Mouse (Mus musculus): ENCODE measurements around the gene Chn2.

Gene Chn2

GRCm38 (mm10) chr6:54075419-54075818 is 36.1 kb downstream of the Chn2 start:
- DNase-seq (ENCODE audit: low spot score in 2 of 2), result no peak

DNA sequence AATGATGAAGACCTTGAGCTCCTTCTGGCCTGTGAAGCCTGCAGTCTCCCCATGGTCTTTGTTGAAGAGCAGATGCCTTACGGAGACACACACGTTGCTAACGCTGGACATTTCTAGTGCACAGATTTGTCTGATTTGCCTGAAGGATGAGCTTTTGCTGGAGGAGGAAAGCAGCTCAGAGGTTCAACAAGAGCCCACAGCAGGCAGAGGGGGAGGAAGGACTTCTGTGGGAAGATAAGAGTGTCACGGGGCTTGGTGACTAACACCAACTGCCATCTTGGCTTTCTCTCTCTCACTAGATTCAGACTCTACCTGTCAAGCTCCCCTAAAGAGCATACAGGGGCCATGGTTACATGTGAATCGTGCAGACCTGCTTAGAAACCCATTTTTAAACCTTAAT is 37.3 kb downstream of the Chn2 start:
- no peak for DNase-seq (ENCODE audit: low spot score in 2 of 2)

DNA sequence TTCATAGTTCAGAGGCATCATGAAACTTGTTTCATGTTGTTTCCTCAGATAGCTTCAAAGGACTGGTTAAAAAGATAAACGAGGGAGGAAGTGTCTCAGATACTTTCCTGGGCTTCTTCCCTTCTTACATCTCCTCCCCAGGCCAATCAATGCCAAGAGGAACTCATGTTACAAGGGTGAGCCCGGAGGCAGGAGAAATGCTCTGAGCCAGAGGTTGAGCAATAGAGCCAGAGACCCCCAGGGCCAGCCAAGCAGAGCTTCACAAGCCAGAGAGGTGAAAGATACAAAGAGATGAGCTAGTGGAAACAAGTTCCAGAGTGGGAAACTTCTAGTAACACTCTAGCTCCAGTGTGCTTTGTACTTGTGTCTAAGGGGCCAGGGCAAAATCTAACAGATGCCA is 38.9 kb downstream of the Chn2 start:
- DNase-seq (ENCODE audit: low spot score in 2 of 2), result no peak

GRCm38 (mm10) chr6:54079881-54080280 is 40.5 kb downstream of the Chn2 start:
- no peak for DNase-seq (ENCODE audit: low spot score in 2 of 2)

GRCm38 (mm10) chr6:54080518-54081285 is 41.3 kb downstream of the Chn2 start:
- no peak for DNase-seq (ENCODE audit: low spot score in 2 of 2)

DNA sequence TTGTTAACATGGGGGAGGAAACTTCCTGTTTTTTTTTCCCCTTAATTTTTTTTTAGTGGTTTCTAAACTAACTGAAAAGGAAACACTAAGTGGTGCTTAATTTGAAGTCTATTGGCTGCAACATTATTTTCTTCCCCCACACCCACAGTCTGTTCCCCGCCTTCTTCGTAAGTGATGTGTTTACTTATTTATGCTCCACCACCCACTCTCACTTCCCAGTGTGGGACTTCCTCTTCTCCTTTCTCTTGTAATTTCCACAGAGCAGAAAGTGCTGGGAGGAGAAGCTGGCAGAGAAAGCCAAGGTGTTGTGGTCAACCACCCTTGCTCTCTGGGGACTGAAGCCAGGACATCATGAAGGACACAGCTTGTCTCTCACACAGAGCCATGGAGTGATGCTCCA is 43.2 kb downstream of the Chn2 start:
- no peak for DNase-seq (ENCODE audit: low spot score in 2 of 2)

- no peak for DNase-seq (ENCODE audit: low spot score in 2 of 2)
Measured at GRCm38 (mm10) chr6:54084046-54084445, 44.7 kb downstream of the Chn2 start.

DNA sequence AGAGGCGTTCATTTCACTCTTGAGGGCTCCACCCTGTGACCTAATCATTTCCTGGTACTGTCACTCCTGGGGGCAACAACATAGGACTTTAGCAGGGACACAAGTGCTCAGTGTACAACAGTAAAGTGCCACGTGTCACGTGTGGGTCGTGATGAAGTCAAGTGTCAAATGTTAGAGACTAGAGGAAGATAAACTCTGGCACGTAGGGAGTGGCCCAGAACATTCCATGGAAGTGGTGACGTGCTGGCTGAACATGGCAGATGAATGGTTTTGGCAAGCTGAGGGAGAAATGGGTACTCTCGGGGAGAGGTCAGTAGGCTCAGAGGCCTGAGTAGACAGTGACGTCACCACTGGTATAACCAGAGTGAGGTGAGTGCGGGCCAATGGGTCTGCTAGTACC is 45.7 kb downstream of the Chn2 start:
- DNase-seq (ENCODE audit: low spot score in 2 of 2), result no peak

GRCm38 (mm10) chr6:54088168-54088567 is 48.8 kb downstream of the Chn2 start:
- DNase-seq (ENCODE audit: low spot score in 2 of 2), result no peak

DNA sequence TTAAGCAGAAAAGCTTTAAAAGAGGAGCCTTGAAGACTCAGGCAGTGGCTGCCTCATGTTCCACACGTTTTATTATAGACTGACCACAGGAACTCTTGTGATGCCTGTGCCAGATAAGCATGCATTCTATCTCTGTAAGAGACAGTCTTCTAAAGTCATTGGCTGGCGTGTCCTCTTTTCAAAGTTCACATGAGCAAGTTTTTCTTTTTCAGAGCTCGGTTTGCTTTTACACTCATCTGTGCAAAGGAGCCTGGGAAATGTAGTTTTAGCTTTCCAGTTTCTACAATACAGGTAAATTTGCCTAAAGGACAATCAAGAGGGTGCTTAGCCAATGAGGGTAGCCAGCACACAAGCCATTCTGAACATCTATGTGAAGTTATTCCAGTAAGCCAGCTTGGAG is 51.5 kb downstream of the Chn2 start:
- DNase-seq (ENCODE audit: low spot score in 2 of 2), result no peak

- DNase-seq (ENCODE audit: low spot score in 2 of 2), result no peak
Measured at GRCm38 (mm10) chr6:54092920-54093319, 53.6 kb downstream of the Chn2 start.

DNA sequence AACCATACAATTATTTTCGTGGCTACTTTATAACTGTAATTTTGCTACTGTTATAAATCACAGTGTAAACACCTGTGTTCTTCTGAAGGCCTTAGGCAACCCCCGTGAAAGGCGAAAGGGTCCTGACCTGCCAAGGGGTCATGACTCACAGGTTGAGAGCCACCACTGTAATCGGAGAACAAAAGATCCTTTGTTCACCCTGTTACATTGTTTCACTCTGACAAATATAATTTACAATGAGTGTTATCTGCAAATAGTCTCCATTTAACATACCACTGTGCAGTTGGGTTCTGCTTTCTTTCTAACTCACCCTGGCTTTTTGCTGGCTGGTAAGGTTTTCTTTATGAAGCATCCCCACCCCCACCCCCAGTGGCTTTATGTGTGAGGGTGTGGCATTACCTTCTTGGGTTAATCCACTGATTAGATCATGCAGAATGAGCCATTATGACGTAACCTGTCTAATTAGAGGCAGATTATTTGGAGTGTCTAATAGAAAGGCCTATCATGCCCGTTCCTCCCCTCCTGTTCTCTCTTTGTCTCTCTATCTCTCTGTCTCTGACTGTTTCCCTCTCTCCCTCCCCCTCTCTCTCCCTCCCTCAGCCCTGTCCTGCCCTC is 56.9 kb downstream of the Chn2 start:
- no peak for DNase-seq (ENCODE audit: low spot score in 2 of 2)

DNA sequence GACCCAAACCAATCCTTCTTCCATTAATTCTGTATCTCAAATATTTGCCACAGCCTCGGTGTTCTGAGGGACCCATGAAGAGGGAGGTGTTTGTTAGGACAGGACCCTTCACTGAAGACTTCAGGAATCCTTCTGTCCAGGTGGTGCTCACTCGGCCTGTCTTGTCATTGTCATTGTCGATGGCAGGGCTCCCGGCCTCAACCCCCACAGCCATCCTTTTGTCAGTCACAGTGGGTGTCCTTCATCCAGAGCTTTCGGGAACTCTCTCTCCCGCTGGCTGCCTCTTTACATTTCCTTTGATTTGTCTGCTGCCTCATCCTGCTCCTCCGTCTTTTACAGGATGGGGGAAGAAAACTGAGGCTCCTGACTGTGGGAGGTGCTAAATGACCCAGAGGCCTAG is 57.5 kb downstream of the Chn2 start:
- DNase-seq (ENCODE audit: low spot score in 2 of 2), result no peak

GRCm38 (mm10) chr6:54098339-54098738 is 59.0 kb downstream of the Chn2 start:
- no peak for DNase-seq (ENCODE audit: low spot score in 2 of 2)

DNA sequence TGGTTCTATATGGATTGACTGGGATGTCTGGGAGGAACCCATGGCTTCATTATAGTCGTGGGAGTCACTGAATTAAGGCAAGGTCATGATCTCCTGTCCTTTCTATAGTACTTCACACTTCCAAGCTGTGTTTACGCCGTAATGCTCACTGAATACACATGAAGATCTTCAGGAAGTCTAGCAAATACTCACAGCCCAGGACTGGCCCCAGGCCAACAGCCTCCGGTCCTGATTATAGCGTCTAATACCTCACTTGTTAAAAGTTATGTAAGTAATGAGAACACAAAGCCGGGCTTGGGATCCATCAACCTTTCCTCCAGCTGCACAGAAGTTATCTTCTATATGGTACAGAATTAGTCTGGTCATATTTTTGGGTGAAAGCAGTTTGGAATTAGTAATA is 60.3 kb downstream of the Chn2 start:
- no peak for DNase-seq (ENCODE audit: low spot score in 2 of 2)

- DNase-seq (ENCODE audit: low spot score in 2 of 2), result no peak
Measured at GRCm38 (mm10) chr6:54102210-54102609, 62.9 kb downstream of the Chn2 start.

DNA sequence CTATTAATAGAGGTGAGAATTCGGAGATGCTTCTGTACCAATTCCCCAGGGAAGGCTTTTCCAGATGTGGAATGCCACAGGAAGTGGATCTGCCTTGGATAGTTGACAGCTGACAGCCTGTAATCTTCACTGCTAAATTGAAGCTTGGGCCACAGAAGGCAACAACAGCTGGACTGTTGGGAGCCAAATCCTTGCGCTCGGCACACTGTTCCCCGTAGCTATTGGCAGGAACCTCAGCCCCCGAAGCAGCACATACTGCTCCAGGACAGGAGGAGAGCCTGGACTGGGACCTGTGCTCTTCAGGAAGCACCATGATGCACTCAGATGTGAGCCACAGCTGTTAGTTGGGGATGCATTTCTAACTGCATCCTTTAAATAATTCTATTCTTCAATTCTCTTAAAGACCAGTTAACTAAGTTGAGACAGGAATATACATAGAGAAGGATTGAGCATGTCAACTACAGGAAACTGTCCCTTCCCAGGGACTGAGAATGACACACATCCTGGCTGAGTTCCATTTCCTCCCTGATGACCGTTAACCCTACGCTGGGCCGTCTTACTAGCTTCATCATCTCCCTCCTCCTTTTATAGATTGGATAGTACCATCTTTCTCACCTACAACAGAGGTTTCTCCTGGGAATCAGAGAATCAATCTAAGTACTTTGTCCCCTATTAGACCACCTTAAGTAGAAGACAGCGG is 64.1 kb downstream of the Chn2 start:
- no peak for DNase-seq (ENCODE audit: low spot score in 2 of 2)

DNA sequence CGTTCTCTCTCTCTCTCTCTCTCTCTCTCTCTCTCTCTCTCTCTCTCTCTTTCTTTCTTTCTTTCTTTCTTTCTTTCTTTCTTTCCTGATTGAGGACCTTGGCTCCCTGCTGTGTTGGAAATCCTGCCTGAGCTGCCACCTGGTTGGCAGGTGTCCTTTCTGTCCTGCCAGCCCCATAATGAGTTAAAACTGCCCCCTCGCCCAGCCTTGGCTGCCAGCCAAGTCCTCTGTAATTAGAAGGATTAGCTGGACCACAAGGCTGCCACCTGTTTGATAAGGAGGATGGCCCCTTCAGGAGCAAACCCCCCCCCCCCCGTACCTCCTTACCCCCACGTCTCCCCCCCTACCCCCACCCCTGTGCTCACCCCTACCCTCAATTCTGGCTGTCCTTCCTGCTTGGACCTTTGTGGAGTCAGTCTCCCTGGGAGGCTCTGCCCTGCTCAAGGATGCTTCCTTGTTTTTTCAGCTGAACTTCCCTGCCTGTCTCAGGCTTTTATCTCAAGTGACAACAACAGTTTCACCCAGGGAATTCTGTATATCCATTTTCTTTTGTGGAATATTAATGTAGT is 72.1 kb downstream of the Chn2 start:
- DNase-seq (ENCODE audit: low spot score in 2 of 2), result no peak

DNA sequence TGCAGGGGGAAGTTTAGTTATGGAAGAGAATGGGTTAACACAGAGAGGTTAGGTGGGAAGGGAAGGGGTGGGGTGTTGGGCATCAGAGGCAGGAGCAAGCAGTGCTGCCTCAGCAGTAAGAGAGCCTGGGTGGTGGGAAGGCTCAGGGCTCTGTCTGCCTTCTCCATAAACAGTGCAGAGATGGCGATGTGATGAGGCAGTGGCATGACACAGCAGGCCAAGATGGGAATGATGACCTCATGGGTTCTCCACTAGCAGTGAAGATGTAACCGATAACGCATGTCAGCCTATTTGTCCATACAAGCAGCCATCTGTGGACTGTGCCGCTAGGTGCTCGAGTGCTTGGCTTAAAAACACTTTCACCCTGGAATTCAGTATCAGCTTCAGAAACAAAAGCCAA is 74.0 kb downstream of the Chn2 start:
- DNase-seq (ENCODE audit: low spot score in 2 of 2), result no peak

DNA sequence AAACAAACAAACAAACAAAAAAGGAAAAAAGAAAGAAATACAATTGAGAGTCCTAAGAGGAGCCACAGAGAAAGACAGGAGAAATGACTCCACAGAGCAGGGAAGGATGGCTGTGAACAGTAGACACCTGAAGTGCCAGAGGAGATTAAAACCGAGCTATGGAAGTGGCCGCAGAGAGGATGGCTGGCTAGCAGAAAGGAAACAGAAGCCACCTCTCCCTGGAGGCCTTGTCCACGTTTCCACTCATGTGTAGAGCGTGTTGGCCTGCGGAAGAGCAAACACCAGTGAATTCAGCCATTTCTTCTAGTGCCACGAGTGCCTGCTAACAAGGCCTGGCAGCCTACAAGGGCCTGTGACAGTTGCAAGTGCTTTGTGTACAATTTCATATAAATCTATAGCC is 75.1 kb downstream of the Chn2 start:
- DNase-seq (ENCODE audit: low spot score in 2 of 2), result no peak

- DNase-seq (ENCODE audit: low spot score in 2 of 2), result no peak
Measured at GRCm38 (mm10) chr6:54116299-54116698, 76.9 kb downstream of the Chn2 start.

DNA sequence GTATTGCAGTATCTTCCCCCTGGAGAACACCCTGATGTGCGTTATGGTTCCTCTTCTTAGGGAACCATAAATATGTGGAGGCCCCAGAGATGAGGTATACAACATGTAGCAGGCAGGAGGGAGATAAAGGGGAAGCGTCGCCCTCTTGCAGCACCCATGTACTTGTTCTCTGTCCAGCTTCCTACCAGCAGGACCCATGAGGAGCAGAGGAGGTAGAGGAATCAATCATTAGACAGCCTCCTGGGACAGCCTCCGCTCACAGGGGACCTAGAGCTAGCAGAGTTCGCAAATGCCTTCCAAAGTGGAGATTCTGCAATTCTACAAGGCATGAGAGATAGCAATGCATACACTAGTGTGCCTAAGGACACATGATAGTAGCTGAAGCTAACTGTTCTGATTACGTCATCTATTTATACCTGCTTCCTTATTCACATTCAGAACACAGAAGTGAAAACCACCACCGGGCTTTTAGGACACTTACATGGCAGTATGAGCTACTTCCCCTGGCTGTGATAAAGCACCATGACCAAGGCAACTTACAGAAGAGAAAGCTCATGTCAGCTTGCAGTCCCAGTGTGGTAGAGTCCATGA is 77.7 kb downstream of the Chn2 start:
- DNase-seq (ENCODE audit: low spot score in 2 of 2), result no peak
